Mouse (Mus musculus) stomach, embryonic 14.5 days (tissue): Measurements from ENCODE around the gene Rbm11. TPM values are rescaled to one million over a fixed set of nuclear protein-coding genes. Genes with fewer than 3 reads are reported as not detected.

ENCODE experiments used
- ATAC-seq: fragments of 200-750 bp; cut with Nextera tagmentation; 2 replicates; pipeline ENCODE4 v1.8.0; 2017; ENCODE audit warnings: low read depth, moderate TSS enrichment; ENCODE audit not compliant: insufficient number of reproducible peaks, insufficient read depth, low FRiP score
- H3K27ac ChIP-seq: fragments of 300-500 bp; sonication (generic); 2 replicates; pipeline ENCODE4 v1.5.1; 2014; ENCODE audit warnings: mild to moderate bottlenecking, low read length, moderate library complexity, mixed read lengths
- H3K27me3 ChIP-seq: fragments of 300-500 bp; sonication (generic); 2 replicates; pipeline ENCODE4 v1.6.1; 2014; ENCODE audit warnings: low read length, control low read depth, mixed read lengths; ENCODE audit not compliant: control insufficient read depth, insufficient read depth
- H3K36me3 ChIP-seq: fragments of 300-500 bp; sonication (generic); 2 replicates; pipeline ENCODE4 v1.6.1; 2014; ENCODE audit warnings: mild to moderate bottlenecking, control low read depth, low read length, moderate library complexity, mixed read lengths; ENCODE audit not compliant: control insufficient read depth, insufficient read depth
- H3K4me1 ChIP-seq: fragments of 300-500 bp; sonication (generic); 2 replicates; pipeline ENCODE4 v1.6.1; 2014; ENCODE audit warnings: low read length, control low read depth, mixed read lengths; ENCODE audit not compliant: control insufficient read depth, insufficient read depth
- H3K4me2 ChIP-seq: fragments of 300-500 bp; sonication (generic); replicated peaks from 2 replicates; pipeline ENCODE4 v1.6.1; 2014; ENCODE audit warnings: low read depth, low read length, control low read depth
- H3K4me3 ChIP-seq: fragments of 300-500 bp; sonication (generic); 2 replicates; pipeline ENCODE4 v1.5.1; 2014; ENCODE audit warnings: low read depth, low read length, control low read depth
- H3K9ac ChIP-seq: fragments of 300-500 bp; sonication (generic); replicated peaks from 2 replicates; pipeline ENCODE4 v1.6.1; 2014; ENCODE audit warnings: low read depth, mild to moderate bottlenecking, control low read depth, low read length, moderate library complexity, mixed read lengths
- H3K9me3 ChIP-seq: fragments of 300-500 bp; sonication (generic); 2 replicates; pipeline ENCODE4 v1.6.1; 2016; ENCODE audit warnings: low read depth, low read length, control low read depth; ENCODE audit not compliant: control insufficient read depth
- WGBS: fragments of 180-500 bp; shearing (Covaris S2); extraction: QIAGEN DNeasy Blood & Tissue Kit; methylation state at CpG from one replicate; pipeline ENCODE4 v1.1.7; 2014; 5-methylcytosine and 5-hydroxymethylcytosine counted together
- polyA plus RNA-seq: library from polyadenylated mRNA; unstranded; fragments of >200 nt; fragmentation: Nextera tagmentation; extraction: Ambion mirVana; gene quantifications from 2 replicates; pipeline ENCODE4 v1.2.1, GENCODE M21; 2014

The Rbm11 gene
- polyA plus RNA-seq, 1 experiment from 2014 or later, result 0.49 TPM

DNA sequence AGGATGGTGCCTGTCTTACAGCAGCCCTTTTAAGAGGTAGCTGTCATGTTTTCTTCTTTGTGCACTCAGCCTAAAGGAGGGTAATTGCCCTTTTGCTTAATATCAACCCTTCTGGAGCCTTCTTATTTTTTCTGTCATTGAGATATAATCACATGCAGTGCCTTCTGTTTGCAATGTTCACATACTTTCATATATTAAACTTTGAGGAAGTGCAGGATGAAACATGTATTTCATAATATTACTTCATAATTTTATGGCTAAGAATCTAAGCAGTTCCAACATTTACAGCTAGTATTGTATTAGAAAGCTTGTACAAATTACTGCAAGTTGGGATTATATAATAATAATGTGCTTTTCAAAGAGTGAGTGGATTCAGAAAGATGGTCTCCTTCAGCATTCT is 19.9 kb downstream of the Rbm11 start:
- no peak overlapping the region for H3K9ac ChIP-seq
- no peaks in the 10 kb centered on the region for H3K27me3 ChIP-seq
- no peaks in the 10 kb centered on the region for H3K9me3 ChIP-seq
- no peak overlapping the region for H3K4me3 ChIP-seq
- H3K27ac ChIP-seq, result no peak overlapping the region
- H3K4me2 ChIP-seq, result no peak overlapping the region
- no peak for ATAC-seq
- no peaks in the 10 kb centered on the region for H3K4me1 ChIP-seq
- H3K36me3 ChIP-seq, result no peaks in the 10 kb centered on the region

GRCm38 (mm10) chr16:75617651-75618349 is 25.2 kb downstream of the Rbm11 start:
- Histone ChIP-seq H3K36me3 (no peaks in the 10 kb centered on the region), H3K4me2 (no peak overlapping the region), H3K4me3 (no peak overlapping the region), H3K27ac (no peak overlapping the region), H3K9ac (no peak overlapping the region), H3K27me3 (no peaks in the 10 kb centered on the region), H3K4me1 (no peaks in the 10 kb centered on the region), H3K9me3 (no peaks in the 10 kb centered on the region)
- WGBS, result 81% methylated on average over 2 of the region's 2 CpGs
- no peak for ATAC-seq

DNA sequence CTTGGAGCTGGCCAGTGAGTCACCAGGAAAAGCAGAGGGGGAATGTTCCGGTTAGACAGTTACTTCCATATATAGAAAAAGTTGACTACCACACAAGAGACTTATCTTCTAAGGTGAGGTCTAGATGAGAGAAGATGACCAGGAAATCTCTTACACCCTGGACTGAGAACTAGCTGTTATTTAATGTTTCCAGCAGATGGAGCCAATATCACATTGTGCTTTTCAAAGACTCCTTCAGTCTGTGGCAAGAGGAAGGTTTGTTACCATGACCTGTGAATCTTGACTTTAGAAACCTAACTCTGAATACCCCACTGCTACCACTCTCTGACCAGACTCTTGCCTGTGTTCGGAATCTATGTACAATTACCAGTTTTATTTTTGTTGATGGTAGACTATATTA is 35.2 kb downstream of the Rbm11 start:
- no peak overlapping the region for H3K4me2 ChIP-seq
- H3K36me3 ChIP-seq, result no peaks in the 10 kb centered on the region
- H3K4me1 ChIP-seq, result no peaks in the 10 kb centered on the region
- ATAC-seq, result no peak
- H3K9me3 ChIP-seq, result no peaks in the 10 kb centered on the region
- H3K27me3 ChIP-seq, result no peaks in the 10 kb centered on the region
- no peak overlapping the region for H3K9ac ChIP-seq
- H3K4me3 ChIP-seq, result no peak overlapping the region
- WGBS, result 88% methylated on average over 2 of the region's 2 CpGs
- H3K27ac ChIP-seq, result no peak overlapping the region

Other genes with a start within 250 kb of the Rbm11 start
- 0.12 TPM in 1 of 2 replicates, not detected in the other for gene Lipi, start 6.8 kb upstream of the Rbm11 start, polyA plus RNA-seq
- gene Hspa13, start 174.3 kb downstream of the Rbm11 start, polyA plus RNA-seq, result 33.6 and 38.1 TPM in 2 replicates